Mouse (Mus musculus): ENCODE measurements around the gene Atp6v0d1. TPM values are rescaled to one million over a fixed set of nuclear protein-coding genes. Genes with fewer than 3 reads are reported as not detected.
A peak's percentile ranks its signal among the peaks of the same experiment; 100 is the strongest.

The Atp6v0d1 gene
- polyA plus RNA-seq, 1 experiment from 2014 or later = 129 TPM

- Histone ChIP-seq H3K4me1 (ENCODE audit: control insufficient read depth, insufficient read depth, low read length) (peaks cover 2% of the 10 kb centered on the region; the same call in 1 of the 2 replicates), H3K36me3 (ENCODE audit: control insufficient read depth, insufficient read depth, low read length) (no peaks in the 10 kb centered on the region), H3K27me3 (ENCODE audit: control insufficient read depth, insufficient read depth, low read length) (no peaks in the 10 kb centered on the region), H3K9me3 (ENCODE audit: control insufficient read depth, low read length) (no peaks in the 10 kb centered on the region), H3K4me2 (no peak overlapping the region), H3K27ac (ENCODE audit: low read depth, low read length) (no peak overlapping the region), H3K9ac (ENCODE audit: low read length) (no peak overlapping the region), H3K4me3 (ENCODE audit: low read depth, low read length) (no peak overlapping the region)
- 61% methylated on average over 12 of the region's 12 CpGs for WGBS
- ATAC-seq (ENCODE audit: low FRiP score) = no peak
- peak; percentile 74 for DNase-seq (ENCODE audit: low spot score, missing footprints)
Observed at GRCm38 (mm10) chr8:105509997-105510735, 55.7 kb downstream of the Atp6v0d1 start.

- DNase-seq (ENCODE audit: low spot score, missing footprints) (peak; percentile 85), ATAC-seq (ENCODE audit: low FRiP score) (no peak)
- Histone ChIP-seq H3K27ac (ENCODE audit: low read depth, low read length) (no peak overlapping the region), H3K36me3 (ENCODE audit: control insufficient read depth, insufficient read depth, low read length) (no peaks in the 10 kb centered on the region), H3K4me3 (ENCODE audit: low read depth, low read length) (no peak overlapping the region), H3K4me2 (no peak overlapping the region), H3K9me3 (ENCODE audit: control insufficient read depth, low read length) (no peaks in the 10 kb centered on the region), H3K9ac (ENCODE audit: low read length) (no peak overlapping the region), H3K4me1 (ENCODE audit: control insufficient read depth, insufficient read depth, low read length) (peaks cover 2% of the 10 kb centered on the region; the same call in 1 of the 2 replicates), H3K27me3 (ENCODE audit: control insufficient read depth, insufficient read depth, low read length) (no peaks in the 10 kb centered on the region)
- 31% methylated on average over 1 of the region's 2 CpGs for WGBS
Observed at GRCm38 (mm10) chr8:105508758-105509157, 57.1 kb downstream of the Atp6v0d1 start.

- Histone ChIP-seq H3K4me2 (no peak overlapping the region), H3K4me1 (ENCODE audit: control insufficient read depth, insufficient read depth, low read length) (peaks cover 2% of the 10 kb centered on the region; the same call in 1 of the 2 replicates), H3K9ac (ENCODE audit: low read length) (no peak overlapping the region), H3K27me3 (ENCODE audit: control insufficient read depth, insufficient read depth, low read length) (no peaks in the 10 kb centered on the region), H3K9me3 (ENCODE audit: control insufficient read depth, low read length) (no peaks in the 10 kb centered on the region), H3K27ac (ENCODE audit: low read depth, low read length) (no peak overlapping the region), H3K36me3 (ENCODE audit: control insufficient read depth, insufficient read depth, low read length) (no peaks in the 10 kb centered on the region), H3K4me3 (ENCODE audit: low read depth, low read length) (no peak overlapping the region)
- no peak for ATAC-seq (ENCODE audit: low FRiP score)
- 79% methylated on average over 6 of the region's 6 CpGs for WGBS
- DNase-seq (ENCODE audit: low spot score, missing footprints) = no peak
Observed at GRCm38 (mm10) chr8:105506977-105507376, 58.9 kb downstream of the Atp6v0d1 start.

GRCm38 (mm10) chr8:105504617-105505016 lies 61.2 kb downstream of the Atp6v0d1 start:
- 92% methylated on average over 3 of the region's 3 CpGs for WGBS
- no peaks in the 10 kb centered on the region for H3K27me3 ChIP-seq (ENCODE audit: control insufficient read depth, insufficient read depth, low read length)
- no peaks in the 10 kb centered on the region for H3K9me3 ChIP-seq (ENCODE audit: control insufficient read depth, low read length)
- H3K4me1 ChIP-seq (ENCODE audit: control insufficient read depth, insufficient read depth, low read length) = peaks cover 2% of the 10 kb centered on the region; the same call in 1 of the 2 replicates
- no peak overlapping the region for H3K9ac ChIP-seq (ENCODE audit: low read length)
- H3K27ac ChIP-seq (ENCODE audit: low read depth, low read length) = no peak overlapping the region
- H3K36me3 ChIP-seq (ENCODE audit: control insufficient read depth, insufficient read depth, low read length) = no peaks in the 10 kb centered on the region
- no peak overlapping the region for H3K4me2 ChIP-seq
- H3K4me3 ChIP-seq (ENCODE audit: low read depth, low read length) = no peak overlapping the region
- ATAC-seq (ENCODE audit: low FRiP score) (no peak), DNase-seq (ENCODE audit: low spot score, missing footprints) (no peak)

- DNase-seq (ENCODE audit: low spot score, missing footprints) (no peak), ATAC-seq (ENCODE audit: low FRiP score) (no peak)
- H3K9me3 ChIP-seq (ENCODE audit: control insufficient read depth, low read length) = no peaks in the 10 kb centered on the region
- H3K36me3 ChIP-seq (ENCODE audit: control insufficient read depth, insufficient read depth, low read length) = no peaks in the 10 kb centered on the region
- H3K4me2 ChIP-seq = no peak overlapping the region
- no peak overlapping the region for H3K4me3 ChIP-seq (ENCODE audit: low read depth, low read length)
- no peaks in the 10 kb centered on the region for H3K27me3 ChIP-seq (ENCODE audit: control insufficient read depth, insufficient read depth, low read length)
- H3K9ac ChIP-seq (ENCODE audit: low read length) = no peak overlapping the region
- H3K27ac ChIP-seq (ENCODE audit: low read depth, low read length) = no peak overlapping the region
- 75% methylated on average over 12 of the region's 12 CpGs for WGBS
- peaks cover 13% of the 10 kb centered on the region for H3K4me1 ChIP-seq (ENCODE audit: control insufficient read depth, insufficient read depth, low read length)
Observed at GRCm38 (mm10) chr8:105499787-105500186, 66.1 kb downstream of the Atp6v0d1 start.

GRCm38 (mm10) chr8:105496439-105497180 lies 69.2 kb downstream of the Atp6v0d1 start, which contains the start of gene Zdhhc1:
Zdhhc1 (minus strand) TSS chr8:105496902.
- peaks cover 13% of the 10 kb centered on the region for H3K4me1 ChIP-seq (ENCODE audit: control insufficient read depth, insufficient read depth, low read length)
- no peaks in the 10 kb centered on the region for H3K27me3 ChIP-seq (ENCODE audit: control insufficient read depth, insufficient read depth, low read length)
- peak; percentile 92 for ATAC-seq (ENCODE audit: low FRiP score)
- H3K9me3 ChIP-seq (ENCODE audit: control insufficient read depth, low read length) = no peaks in the 10 kb centered on the region
- peak within 1 kb of the TSS; percentile 78 for H3K4me3 ChIP-seq (ENCODE audit: low read depth, low read length)
- 0 out of 2 replicates have a peak within 1 kb of the TSS, but pooled peaks have one; percentile 8 for H3K27ac ChIP-seq (ENCODE audit: low read depth, low read length)
- no peaks in the 10 kb centered on the region for H3K36me3 ChIP-seq (ENCODE audit: control insufficient read depth, insufficient read depth, low read length)
- peak; percentile 99 for DNase-seq (ENCODE audit: low spot score, missing footprints)
- H3K4me2 ChIP-seq = peak within 1 kb of the TSS; percentile 93
- under 1% methylated on average over 67 of the region's 68 CpGs for WGBS
- H3K9ac ChIP-seq (ENCODE audit: low read length) = peak within 1 kb of the TSS; percentile 79

GRCm38 (mm10) chr8:105495350-105496302 lies 70.2 kb downstream of the Atp6v0d1 start:
- DNase-seq (ENCODE audit: low spot score, missing footprints) (peak; percentile 84), ATAC-seq (ENCODE audit: low FRiP score) (no peak)
- H3K36me3 ChIP-seq (ENCODE audit: control insufficient read depth, insufficient read depth, low read length) = no peaks in the 10 kb centered on the region
- no peak overlapping the region for H3K27ac ChIP-seq (ENCODE audit: low read depth, low read length)
- peak overlapping the region; percentile 78 for H3K4me3 ChIP-seq (ENCODE audit: low read depth, low read length)
- H3K4me1 ChIP-seq (ENCODE audit: control insufficient read depth, insufficient read depth, low read length) = peaks cover 13% of the 10 kb centered on the region
- H3K4me2 ChIP-seq = peak overlapping the region; percentile 93
- H3K9me3 ChIP-seq (ENCODE audit: control insufficient read depth, low read length) = no peaks in the 10 kb centered on the region
- H3K9ac ChIP-seq (ENCODE audit: low read length) = peak overlapping the region; percentile 79
- no peaks in the 10 kb centered on the region for H3K27me3 ChIP-seq (ENCODE audit: control insufficient read depth, insufficient read depth, low read length)
- WGBS = 30% methylated on average over 17 of the region's 17 CpGs

- Histone ChIP-seq H3K9ac (ENCODE audit: low read length) (no peak overlapping the region), H3K27ac (ENCODE audit: low read depth, low read length) (no peak overlapping the region), H3K9me3 (ENCODE audit: control insufficient read depth, low read length) (no peaks in the 10 kb centered on the region), H3K4me3 (ENCODE audit: low read depth, low read length) (no peak overlapping the region), H3K27me3 (ENCODE audit: control insufficient read depth, insufficient read depth, low read length) (no peaks in the 10 kb centered on the region), H3K36me3 (ENCODE audit: control insufficient read depth, insufficient read depth, low read length) (no peaks in the 10 kb centered on the region), H3K4me1 (ENCODE audit: control insufficient read depth, insufficient read depth, low read length) (peaks cover 13% of the 10 kb centered on the region), H3K4me2 (no peak overlapping the region)
- ATAC-seq (ENCODE audit: low FRiP score) (no peak), DNase-seq (ENCODE audit: low spot score, missing footprints) (no peak)
- WGBS = 78% methylated on average over 3 of the region's 3 CpGs
Observed at GRCm38 (mm10) chr8:105494566-105494965, 71.3 kb downstream of the Atp6v0d1 start.
